Mouse (Mus musculus): Measurements from ENCODE around the gene Gm11096. TPM values are rescaled to one million over a fixed set of nuclear protein-coding genes. Genes with fewer than 3 reads are reported as not detected.

Gm11096 gene
- total RNA-seq, 2 experiments from 2014 or later = not detected

DNA sequence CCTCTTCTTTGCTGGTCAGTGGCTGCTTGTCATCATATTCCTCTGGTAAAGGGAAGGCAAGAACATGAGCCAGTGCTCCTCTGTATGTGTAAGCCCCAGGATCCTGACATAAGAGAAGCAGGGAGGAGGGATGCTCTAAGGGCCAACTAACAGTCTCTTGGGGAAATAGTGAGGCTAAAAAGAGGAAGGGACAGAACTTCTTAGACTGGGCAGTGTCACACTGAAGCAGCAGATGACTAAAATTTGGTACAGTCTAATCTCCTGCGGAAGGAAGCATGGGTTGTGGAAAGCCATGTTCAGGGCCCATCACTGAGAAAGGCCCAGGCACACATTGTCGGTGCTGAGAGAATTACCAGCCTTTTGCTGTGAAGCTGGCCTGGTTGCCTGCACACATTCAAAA is 8.8 kb upstream of the Gm11096 start:
- no peak overlapping the region for H3K4me3 ChIP-seq
- no peak overlapping the region for H3K27ac ChIP-seq
- TF ChIP-seq CTCF (conservative IDR thresholded peaks at IDR 0.05) = no peak
- no peak for DNase-seq (ENCODE audit: low spot score in 2 of 2)

DNA sequence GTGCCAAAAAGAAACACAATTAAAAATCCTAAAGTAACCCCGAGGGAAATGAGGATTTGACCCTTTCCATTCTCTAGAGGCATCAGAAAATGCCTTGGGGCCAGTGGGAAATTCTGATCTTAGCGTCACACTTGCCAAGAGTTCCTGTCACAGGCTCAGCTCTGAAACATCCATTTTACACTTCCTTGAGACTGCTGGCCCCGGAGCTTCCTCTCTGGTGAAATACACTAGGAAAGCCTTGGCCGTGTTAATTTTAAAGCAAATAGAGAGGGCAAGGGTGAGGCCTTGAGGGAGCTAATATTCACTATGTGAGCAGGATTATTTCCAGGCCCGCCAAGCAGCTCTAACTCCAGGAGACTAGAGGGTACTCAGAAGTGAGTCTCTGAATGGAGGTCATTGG is 8.4 kb upstream of the Gm11096 start:
- no peak for DNase-seq (ENCODE audit: low spot score in 2 of 2)
- Histone ChIP-seq H3K4me3 (no peak overlapping the region), H3K27ac (no peak overlapping the region)
- no peak for TF ChIP-seq CTCF (conservative IDR thresholded peaks at IDR 0.05)

DNA sequence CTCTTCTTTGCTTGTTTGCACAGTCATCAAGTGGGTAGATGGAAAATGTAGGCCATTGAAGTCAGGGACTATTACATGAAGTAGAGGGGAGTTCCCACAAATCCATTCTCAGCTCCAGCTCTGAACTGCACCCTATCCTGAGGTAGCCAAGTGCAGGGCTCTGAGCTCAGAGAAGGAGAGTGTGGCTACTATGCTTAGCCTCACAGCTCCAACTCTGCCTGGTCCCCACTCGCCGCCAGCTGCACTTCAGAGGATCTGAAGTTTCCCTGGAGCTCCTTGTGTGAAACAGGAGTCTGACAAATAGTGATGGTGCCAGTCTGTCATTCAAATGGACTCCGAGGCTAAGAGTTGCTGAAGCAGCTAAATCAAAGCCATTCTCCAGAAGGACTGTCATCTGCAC is 13.7 kb downstream of the Gm11096 start:
- H3K27ac ChIP-seq = peak overlapping the region; percentile 24; the same call in 1 of the 2 replicates
- no peak overlapping the region for H3K4me3 ChIP-seq
- no peak for TF ChIP-seq CTCF (conservative IDR thresholded peaks at IDR 0.05)
- DNase-seq (ENCODE audit: low spot score in 2 of 2) = no peak

DNA sequence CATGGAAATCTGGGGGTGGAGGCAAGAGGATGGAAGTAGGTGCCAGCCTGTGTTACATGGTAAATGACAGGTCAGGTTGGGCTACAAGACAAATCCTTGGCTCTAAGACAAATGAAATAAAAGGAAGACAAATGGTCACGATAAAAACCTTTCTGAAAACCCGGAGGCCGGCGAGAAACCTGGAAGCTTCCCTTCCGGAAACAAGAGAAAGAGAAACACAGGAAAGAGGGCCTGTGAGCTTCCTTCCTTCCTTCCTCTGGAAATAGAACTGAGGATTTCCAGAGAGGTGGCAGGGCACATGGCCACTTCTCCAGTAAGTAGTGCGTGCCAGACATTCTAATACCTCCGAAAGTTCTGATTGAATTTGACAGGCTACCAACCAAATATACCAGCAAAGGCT is 14.4 kb downstream of the Gm11096 start:
- Histone ChIP-seq H3K27ac (no peak overlapping the region), H3K4me3 (no peak overlapping the region)
- DNase-seq (ENCODE audit: low spot score in 2 of 2) = no peak
- TF ChIP-seq CTCF (conservative IDR thresholded peaks at IDR 0.05) = no peak

DNA sequence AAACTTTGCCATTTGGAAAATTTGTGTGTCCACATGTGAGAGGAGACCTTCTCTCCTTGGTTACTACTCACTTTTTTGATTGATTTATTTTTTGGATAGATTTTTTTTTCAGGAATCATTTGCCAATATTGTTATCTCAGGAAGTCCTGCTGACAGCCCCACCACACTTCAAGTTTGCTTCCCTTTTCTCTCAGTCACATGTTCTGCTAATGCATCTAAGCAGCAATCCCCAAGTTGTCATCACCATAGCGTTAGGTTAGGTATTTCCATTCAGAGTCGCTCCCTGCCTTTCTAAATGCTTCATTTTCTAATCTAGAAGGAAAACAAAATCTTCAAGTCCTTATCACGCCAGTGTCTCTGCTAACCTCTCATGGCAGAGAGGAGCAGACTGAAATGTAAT is 17.8 kb downstream of the Gm11096 start:
- DNase-seq (ENCODE audit: low spot score in 2 of 2) = no peak

DNA sequence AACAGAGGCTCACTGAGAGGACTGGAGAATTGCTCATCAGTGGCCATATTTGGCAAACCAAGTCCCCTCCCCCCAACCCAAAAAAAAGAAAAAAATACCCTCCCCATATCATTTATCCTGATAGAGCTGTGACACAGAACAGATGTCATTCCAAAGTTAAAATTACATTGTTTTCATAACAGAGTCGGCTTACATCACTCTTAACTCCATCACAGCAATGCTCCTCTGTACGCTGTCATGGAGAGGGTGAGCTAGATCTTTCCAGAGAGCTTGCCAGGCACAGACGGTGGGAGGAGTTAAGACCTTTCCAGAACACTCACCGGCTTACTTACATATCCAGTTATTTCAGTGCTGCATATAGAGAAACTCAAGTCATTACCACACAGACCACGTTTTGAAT is 27.4 kb downstream of the Gm11096 start:
- Histone ChIP-seq H3K4me3 (no peak overlapping the region), H3K27ac (peak overlapping the region; percentile 18; the same call in 1 of the 2 replicates)
- TF ChIP-seq CTCF (conservative IDR thresholded peaks at IDR 0.05) = no peak
- peak in 1 of 2 experiments; percentile 34 for DNase-seq (ENCODE audit: low spot score in 2 of 2)

More for the DNA sequence above, 17.8 kb downstream of the Gm11096 start:
- Histone ChIP-seq H3K4me3 (no peak overlapping the region), H3K27ac (no peak overlapping the region)
- no peak for TF ChIP-seq CTCF (conservative IDR thresholded peaks at IDR 0.05)

DNA sequence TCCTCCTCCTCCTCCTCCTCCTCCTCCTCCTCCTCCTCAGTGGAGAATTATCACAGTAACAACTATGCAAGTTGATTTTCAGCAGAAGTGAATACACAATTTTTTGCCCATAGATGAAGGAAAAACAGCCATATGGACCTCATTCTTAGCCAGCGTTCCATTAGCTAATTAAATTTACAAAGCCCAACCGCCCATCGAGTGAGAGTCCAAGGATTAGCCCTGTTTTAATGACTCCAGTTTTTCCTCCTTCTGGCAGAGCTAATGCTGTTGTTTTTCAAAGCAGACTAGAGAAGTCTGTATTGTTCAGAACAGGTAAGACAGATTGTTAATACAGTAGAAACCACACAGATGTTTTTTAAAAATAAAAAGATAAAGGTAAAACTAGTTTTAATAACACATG is 31.8 kb downstream of the Gm11096 start:
- no peak for DNase-seq (ENCODE audit: low spot score in 2 of 2)
- no peak overlapping the region for H3K4me3 ChIP-seq
- H3K27ac ChIP-seq = 0 out of 2 replicates have a peak overlapping the region, but pooled peaks have one; percentile 8
- no peak for TF ChIP-seq CTCF (conservative IDR thresholded peaks at IDR 0.05)

DNA sequence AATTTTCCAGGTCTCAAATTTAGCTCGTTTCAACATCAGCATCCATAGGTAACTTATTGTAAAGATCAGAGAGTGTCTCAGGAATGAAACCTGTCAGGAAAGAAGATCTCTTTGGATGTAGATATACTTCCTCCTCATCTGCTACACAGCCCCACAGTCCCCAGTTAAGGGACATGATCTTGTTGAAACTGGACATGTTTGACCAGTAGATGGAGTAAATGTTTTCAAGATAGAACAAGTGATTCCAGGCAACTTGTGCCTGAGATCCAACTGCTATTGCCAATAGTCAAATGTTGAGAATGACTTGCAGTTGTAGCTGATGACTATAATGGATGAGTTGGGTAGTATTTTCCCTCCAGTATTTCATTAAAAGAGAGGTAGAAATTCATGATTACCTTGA is 35.9 kb downstream of the Gm11096 start:
- no peak for DNase-seq (ENCODE audit: low spot score in 2 of 2)
- Histone ChIP-seq H3K4me3 (no peak overlapping the region), H3K27ac (no peak overlapping the region)
- peak; percentile 66 for TF ChIP-seq CTCF (conservative IDR thresholded peaks at IDR 0.05)

DNA sequence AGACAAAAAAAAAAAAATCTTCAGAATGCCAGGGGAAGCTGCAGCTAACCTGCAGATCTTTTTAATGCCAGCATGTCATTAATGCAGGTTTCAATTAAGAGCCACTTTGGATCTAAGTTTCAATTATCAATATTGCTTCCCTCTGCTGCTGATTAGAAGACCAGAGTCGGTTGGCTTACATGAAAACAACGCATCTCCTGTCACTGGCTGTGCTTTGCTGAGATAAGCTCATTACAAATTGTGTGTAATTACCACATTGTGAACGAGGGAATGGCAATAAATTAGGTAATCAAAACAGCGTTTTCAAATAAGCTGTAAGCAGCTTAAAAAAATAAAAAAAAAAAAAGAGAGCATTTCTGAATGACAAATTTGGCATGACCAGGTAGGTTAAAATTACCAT is 38.2 kb downstream of the Gm11096 start:
- TF ChIP-seq CTCF (conservative IDR thresholded peaks at IDR 0.05) = no peak
- Histone ChIP-seq H3K4me3 (no peak overlapping the region), H3K27ac (no peak overlapping the region)
- no peak for DNase-seq (ENCODE audit: low spot score in 2 of 2)

DNA sequence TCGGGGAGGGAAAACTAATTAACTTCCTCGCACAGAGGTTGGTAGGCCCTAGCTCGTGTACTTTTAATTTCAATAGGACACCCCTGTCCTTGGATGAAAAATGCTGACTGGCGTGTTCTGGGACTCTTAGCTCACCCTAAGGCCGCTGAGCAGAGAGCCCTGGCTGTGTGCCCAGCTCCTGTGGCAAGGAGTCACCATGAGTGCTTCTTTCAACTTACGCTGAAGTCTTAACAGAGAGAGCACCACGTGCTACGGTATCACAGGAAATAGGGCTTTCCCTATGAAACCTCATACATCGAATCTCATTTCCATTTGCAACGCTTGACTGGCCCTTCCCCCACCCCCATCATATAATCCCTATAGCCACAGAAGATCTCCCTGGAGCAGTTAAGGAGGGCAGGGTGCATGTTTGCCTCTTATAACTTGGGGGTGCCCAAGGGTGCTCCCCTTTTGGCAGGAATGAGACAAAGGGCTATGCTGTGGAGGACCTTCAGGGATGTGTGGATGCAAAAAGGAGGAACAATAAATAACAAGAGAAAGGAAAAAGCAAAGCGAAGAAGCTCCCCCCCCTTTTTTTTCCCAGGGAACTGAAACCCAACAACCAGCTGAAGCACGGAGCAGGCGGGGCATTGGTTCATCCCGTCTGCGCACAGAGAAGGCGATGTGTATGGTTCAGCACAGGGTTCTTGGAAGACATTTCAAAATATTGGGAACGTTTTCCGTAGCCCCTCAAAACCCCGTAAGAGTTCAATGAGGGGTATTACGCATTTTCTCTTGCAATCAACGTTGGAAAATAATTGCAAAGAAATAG is 39.0 kb downstream of the Gm11096 start:
- no peak for TF ChIP-seq CTCF (conservative IDR thresholded peaks at IDR 0.05)
- Histone ChIP-seq H3K27ac (peak overlapping the region; percentile 32; the same call in 1 of the 2 replicates), H3K4me3 (peak overlapping the region; percentile 27; the same call in 1 of the 2 replicates)
- DNase-seq (ENCODE audit: low spot score in 2 of 2) = no peak

DNA sequence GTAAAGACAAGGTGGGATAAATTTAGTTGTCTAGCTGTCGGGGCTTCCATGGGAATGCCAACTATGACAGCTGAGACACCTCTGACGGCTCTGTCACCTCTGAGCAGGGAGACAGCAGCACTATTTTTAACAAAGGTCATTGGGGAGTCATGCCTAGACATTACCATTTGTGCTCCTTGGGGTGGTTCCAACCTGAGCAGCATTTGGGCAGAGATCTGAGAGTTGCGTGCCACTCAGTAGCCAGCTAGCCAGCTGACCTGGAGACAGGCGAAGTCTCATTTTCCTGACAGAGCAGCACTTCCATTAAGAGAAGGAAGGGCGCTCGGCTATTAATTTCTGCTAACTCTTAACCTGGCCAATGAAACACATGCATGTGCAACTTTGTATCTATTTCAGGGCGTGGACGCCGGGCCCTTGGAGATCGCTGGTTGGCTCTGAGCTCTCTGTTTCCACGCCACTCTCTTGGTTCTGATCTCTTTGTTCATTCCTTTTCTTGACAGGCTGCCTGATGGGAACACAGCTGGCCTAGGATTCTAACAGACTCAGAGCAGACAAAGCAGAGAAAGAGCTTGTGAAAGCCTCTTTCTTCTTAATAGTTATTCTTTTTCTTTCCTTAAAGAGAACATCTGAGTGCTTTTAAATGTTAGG is 40.4 kb downstream of the Gm11096 start:
- no peak overlapping the region for H3K4me3 ChIP-seq
- peak overlapping the region; percentile 71 for H3K27ac ChIP-seq
- DNase-seq (ENCODE audit: low spot score in 2 of 2) = peak in 1 of 2 experiments; percentile 46
- TF ChIP-seq CTCF (conservative IDR thresholded peaks at IDR 0.05) = no peak

DNA sequence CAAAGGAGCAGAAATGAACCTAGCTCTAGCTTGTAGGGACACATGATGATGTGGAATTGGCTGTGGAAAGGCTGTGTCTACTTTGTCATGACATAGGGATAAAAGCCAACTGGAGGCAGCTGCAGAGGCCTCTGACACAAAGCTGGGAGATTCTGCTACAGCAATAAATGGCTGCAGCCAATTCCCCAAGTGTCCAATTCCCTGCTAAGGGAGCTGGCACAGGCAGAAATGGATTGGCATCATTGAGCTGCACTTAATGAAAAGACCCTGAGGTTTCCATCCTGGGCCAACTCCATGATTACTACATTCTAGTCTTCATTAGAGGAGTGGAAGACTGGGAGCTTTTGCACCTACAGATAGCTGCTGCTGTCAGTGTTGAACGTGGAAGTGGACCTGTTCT is 44.8 kb downstream of the Gm11096 start:
- H3K27ac ChIP-seq = no peak overlapping the region
- DNase-seq (ENCODE audit: low spot score in 2 of 2) = no peak
- TF ChIP-seq CTCF (conservative IDR thresholded peaks at IDR 0.05) = no peak
- H3K4me3 ChIP-seq = no peak overlapping the region
